Mouse (Mus musculus) lung, embryonic 15.5 days (tissue): Measurements from ENCODE around the gene Zdhhc18. TPM values are rescaled to one million over a fixed set of nuclear protein-coding genes. Genes with fewer than 3 reads are reported as not detected.

Experiments
- ATAC-seq: fragments of 200-750 bp; cut with Nextera tagmentation; 2 replicates; pipeline ENCODE4 v1.8.0; 2017; ENCODE audit warnings: moderate number of reproducible peaks, borderline replicate concordance; ENCODE audit not compliant: low FRiP score, low TSS enrichment; ENCODE audit errors: extremely low read depth
- H3K27ac ChIP-seq: fragments of 300-500 bp; sonication (generic); 2 replicates; pipeline ENCODE4 v1.5.1; 2015; ENCODE audit warnings: moderate library complexity, mild to moderate bottlenecking, inconsistent platforms
- H3K27me3 ChIP-seq: fragments of 300-500 bp; sonication (generic); 2 replicates; pipeline ENCODE4 v1.6.1; 2015; ENCODE audit warnings: inconsistent platforms
- H3K36me3 ChIP-seq: fragments of 300-500 bp; sonication (generic); 2 replicates; pipeline ENCODE4 v1.6.1; 2015; ENCODE audit warnings: inconsistent platforms
- H3K4me1 ChIP-seq: fragments of 300-500 bp; sonication (generic); 2 replicates; pipeline ENCODE4 v1.6.1; 2015; ENCODE audit warnings: inconsistent platforms
- H3K4me2 ChIP-seq: fragments of 300-500 bp; sonication (generic); 2 replicates; pipeline ENCODE4 v1.6.1; 2015; ENCODE audit warnings: inconsistent platforms, mild to moderate bottlenecking, moderate library complexity
- H3K4me3 ChIP-seq: fragments of 300-500 bp; sonication (generic); 2 replicates; pipeline ENCODE4 v1.5.1; 2015; ENCODE audit warnings: mild to moderate bottlenecking, inconsistent platforms
- H3K9ac ChIP-seq: fragments of 300-500 bp; sonication (generic); 2 replicates; pipeline ENCODE4 v1.6.1; 2015; ENCODE audit warnings: inconsistent platforms
- H3K9me3 ChIP-seq: fragments of 300-500 bp; sonication (generic); 2 replicates; pipeline ENCODE4 v1.6.1; 2016; ENCODE audit warnings: inconsistent platforms
- WGBS: fragments of 180-500 bp; shearing (Covaris S2); methylation state at CpG from one replicate; pipeline ENCODE4 v1.1.7; 2015; 5-methylcytosine and 5-hydroxymethylcytosine counted together
- polyA plus RNA-seq: library from polyadenylated mRNA; unstranded; fragments of >200 nt; fragmentation: Nextera tagmentation; extraction: Ambion mirVana; gene quantifications from 2 replicates; pipeline ENCODE4 v1.2.1, GENCODE M21; 2015

Zdhhc18 gene
- polyA plus RNA-seq, 1 experiment from 2014 or later, result 6.2 TPM

GRCm38 (mm10) chr4:133613026-133613425 is 36.9 kb downstream of the Zdhhc18 start:
- Histone ChIP-seq H3K4me2 (no peak overlapping the region), H3K27ac (no peak overlapping the region), H3K27me3 (no peaks in the 10 kb centered on the region), H3K4me1 (peaks cover 7% of the 10 kb centered on the region; the same call in 1 of the 2 replicates), H3K4me3 (no peak overlapping the region), H3K9me3 (no peaks in the 10 kb centered on the region), H3K9ac (no peak overlapping the region), H3K36me3 (peaks cover 29% of the 10 kb centered on the region)
- 92% methylated on average over 8 of the region's 8 CpGs for WGBS
- no peak for ATAC-seq

- H3K4me1 ChIP-seq, result peaks cover 7% of the 10 kb centered on the region; the same call in 1 of the 2 replicates
- no peaks in the 10 kb centered on the region for H3K27me3 ChIP-seq
- no peaks in the 10 kb centered on the region for H3K9me3 ChIP-seq
- no peak overlapping the region for H3K27ac ChIP-seq
- H3K4me2 ChIP-seq, result no peak overlapping the region
- H3K36me3 ChIP-seq, result peaks cover 24% of the 10 kb centered on the region
- WGBS, result 95% methylated on average over 7 of the region's 7 CpGs
- H3K9ac ChIP-seq, result no peak overlapping the region
- no peak for ATAC-seq
- H3K4me3 ChIP-seq, result no peak overlapping the region
Observed at GRCm38 (mm10) chr4:133612416-133612815, 37.5 kb downstream of the Zdhhc18 start.

- Histone ChIP-seq H3K36me3 (peaks cover 24% of the 10 kb centered on the region), H3K4me2 (no peak overlapping the region), H3K27ac (no peak overlapping the region), H3K9me3 (no peaks in the 10 kb centered on the region), H3K27me3 (no peaks in the 10 kb centered on the region), H3K4me3 (no peak overlapping the region), H3K4me1 (peaks cover 7% of the 10 kb centered on the region; the same call in 1 of the 2 replicates), H3K9ac (no peak overlapping the region)
- WGBS, result 94% methylated on average over 5 of the region's 5 CpGs
- no peak for ATAC-seq
Observed at GRCm38 (mm10) chr4:133611815-133612214, 38.1 kb downstream of the Zdhhc18 start.

GRCm38 (mm10) chr4:133609719-133610118 is 40.2 kb downstream of the Zdhhc18 start:
- Histone ChIP-seq H3K4me1 (peaks cover 9% of the 10 kb centered on the region), H3K27me3 (no peaks in the 10 kb centered on the region), H3K9ac (no peak overlapping the region), H3K27ac (no peak overlapping the region), H3K36me3 (peaks cover 21% of the 10 kb centered on the region), H3K4me2 (no peak overlapping the region), H3K4me3 (no peak overlapping the region), H3K9me3 (no peaks in the 10 kb centered on the region)
- WGBS, result 16% methylated on average over 6 of the region's 6 CpGs
- no peak for ATAC-seq

GRCm38 (mm10) chr4:133607284-133607683 is 42.7 kb downstream of the Zdhhc18 start:
- ATAC-seq, result no peak
- Histone ChIP-seq H3K27ac (no peak overlapping the region), H3K36me3 (peaks cover 16% of the 10 kb centered on the region), H3K4me2 (no peak overlapping the region), H3K9ac (no peak overlapping the region), H3K27me3 (peaks cover 6% of the 10 kb centered on the region; the same call in 1 of the 2 replicates), H3K4me3 (no peak overlapping the region), H3K4me1 (peaks cover 7% of the 10 kb centered on the region), H3K9me3 (no peaks in the 10 kb centered on the region)
- 72% methylated on average over 10 of the region's 10 CpGs for WGBS

- H3K9me3 ChIP-seq, result no peaks in the 10 kb centered on the region
- H3K27me3 ChIP-seq, result peaks cover 21% of the 10 kb centered on the region
- peak; percentile 13; the same call in 1 of the 2 replicates for ATAC-seq
- H3K4me3 ChIP-seq, result no peak overlapping the region
- peaks cover 10% of the 10 kb centered on the region; the same call in 1 of the 2 replicates for H3K36me3 ChIP-seq
- peak overlapping the region; percentile 72 for H3K27ac ChIP-seq
- H3K4me2 ChIP-seq, result no peak overlapping the region
- no peak overlapping the region for H3K9ac ChIP-seq
- H3K4me1 ChIP-seq, result peaks cover 14% of the 10 kb centered on the region
- 49% methylated on average over 9 of the region's 9 CpGs for WGBS
Observed at GRCm38 (mm10) chr4:133605330-133605729, 44.6 kb downstream of the Zdhhc18 start.

GRCm38 (mm10) chr4:133604856-133605255 is 45.1 kb downstream of the Zdhhc18 start:
- Histone ChIP-seq H3K4me2 (no peak overlapping the region), H3K9me3 (no peaks in the 10 kb centered on the region), H3K36me3 (peaks cover 10% of the 10 kb centered on the region; the same call in 1 of the 2 replicates), H3K9ac (no peak overlapping the region), H3K27me3 (peaks cover 26% of the 10 kb centered on the region), H3K4me3 (no peak overlapping the region), H3K27ac (peak overlapping the region; percentile 72), H3K4me1 (peaks cover 19% of the 10 kb centered on the region)
- ATAC-seq, result no peak
- 67% methylated on average over 6 of the region's 6 CpGs for WGBS

GRCm38 (mm10) chr4:133604175-133604574 is 45.8 kb downstream of the Zdhhc18 start:
- H3K9me3 ChIP-seq, result no peaks in the 10 kb centered on the region
- H3K27ac ChIP-seq, result no peak overlapping the region
- H3K4me1 ChIP-seq, result peaks cover 22% of the 10 kb centered on the region
- H3K4me3 ChIP-seq, result no peak overlapping the region
- no peak for ATAC-seq
- no peak overlapping the region for H3K4me2 ChIP-seq
- 86% methylated on average over 7 of the region's 7 CpGs for WGBS
- no peak overlapping the region for H3K9ac ChIP-seq
- peaks cover 10% of the 10 kb centered on the region; the same call in 1 of the 2 replicates for H3K36me3 ChIP-seq
- H3K27me3 ChIP-seq, result peaks cover 31% of the 10 kb centered on the region

GRCm38 (mm10) chr4:133603056-133603455 is 46.9 kb downstream of the Zdhhc18 start:
- Histone ChIP-seq H3K4me3 (no peak overlapping the region), H3K4me2 (no peak overlapping the region), H3K27ac (no peak overlapping the region), H3K4me1 (peaks cover 33% of the 10 kb centered on the region), H3K27me3 (peaks cover 33% of the 10 kb centered on the region), H3K9ac (no peak overlapping the region), H3K36me3 (peaks cover 7% of the 10 kb centered on the region; the same call in 1 of the 2 replicates), H3K9me3 (no peaks in the 10 kb centered on the region)
- no peak for ATAC-seq
- WGBS, result 77% methylated on average over 5 of the region's 5 CpGs

GRCm38 (mm10) chr4:133601721-133602218 is 48.2 kb downstream of the Zdhhc18 start, which contains the start of gene Sfn:
Gene Sfn, minus strand, starts transcription at chr4:133602168.
- WGBS, result 5% methylated on average over 16 of the region's 16 CpGs
- peak within 1 kb of the TSS; percentile 33; the same call in 1 of the 2 replicates for H3K9ac ChIP-seq
- H3K9me3 ChIP-seq, result no peaks in the 10 kb centered on the region
- H3K27ac ChIP-seq, result no peak within 1 kb of the TSS
- H3K27me3 ChIP-seq, result peaks cover 33% of the 10 kb centered on the region
- peaks cover 33% of the 10 kb centered on the region for H3K4me1 ChIP-seq
- peaks cover 7% of the 10 kb centered on the region; the same call in 1 of the 2 replicates for H3K36me3 ChIP-seq
- peak; percentile 64 for ATAC-seq
- H3K4me3 ChIP-seq, result peak within 1 kb of the TSS; percentile 33
- H3K4me2 ChIP-seq, result peak within 1 kb of the TSS; percentile 58

GRCm38 (mm10) chr4:133600306-133600705 is 49.6 kb downstream of the Zdhhc18 start:
- 10% methylated on average over 9 of the region's 9 CpGs for WGBS
- Histone ChIP-seq H3K4me1 (peaks cover 29% of the 10 kb centered on the region), H3K4me3 (peak overlapping the region; percentile 45), H3K27me3 (peaks cover 33% of the 10 kb centered on the region), H3K9me3 (no peaks in the 10 kb centered on the region), H3K9ac (peak overlapping the region; percentile 31; the same call in 1 of the 2 replicates), H3K36me3 (peaks cover 7% of the 10 kb centered on the region; the same call in 1 of the 2 replicates), H3K4me2 (peak overlapping the region; percentile 76), H3K27ac (peak overlapping the region; percentile 49; the same call in 1 of the 2 replicates)
- no peak for ATAC-seq

GRCm38 (mm10) chr4:133599571-133600073 is 50.3 kb downstream of the Zdhhc18 start:
- H3K27ac ChIP-seq, result peak overlapping the region; percentile 65
- peak overlapping the region; percentile 45 for H3K4me3 ChIP-seq
- H3K9ac ChIP-seq, result peak overlapping the region; percentile 36
- peaks cover 26% of the 10 kb centered on the region for H3K4me1 ChIP-seq
- H3K27me3 ChIP-seq, result peaks cover 33% of the 10 kb centered on the region
- H3K36me3 ChIP-seq, result peaks cover 7% of the 10 kb centered on the region; the same call in 1 of the 2 replicates
- WGBS, result under 1% methylated on average over 48 of the region's 50 CpGs
- peak overlapping the region; percentile 76 for H3K4me2 ChIP-seq
- ATAC-seq, result peak; percentile 96
- H3K9me3 ChIP-seq, result no peaks in the 10 kb centered on the region
